Mouse (Mus musculus) left cerebral cortex, adult 8-10 months (tissue): ENCODE data around the gene Pth2. TPM values are rescaled to one million over a fixed set of nuclear protein-coding genes. Genes with fewer than 3 reads are reported as not detected.
"Not testable (repeated sequence)": the region's sequence is repeated elsewhere in the genome, so short reads cannot be mapped to it uniquely, and the experiment has no call there.

Source experiments
- DNase-seq, 2 experiments: peaks; one replicate each; pipeline ENCODE4 v3.0.0; 2022; ENCODE audit warnings: low spot score in 2 of 2
- total RNA-seq, 4 experiments: library from RNA; stranded (reverse); gene quantifications; 2 replicates each; pipeline ENCODE4 v1.2.4; 2022

Gene Pth2
- under 1 TPM in 1 of 4 experiments, not detected in 3; 0.80 TPM for total RNA-seq

DNA sequence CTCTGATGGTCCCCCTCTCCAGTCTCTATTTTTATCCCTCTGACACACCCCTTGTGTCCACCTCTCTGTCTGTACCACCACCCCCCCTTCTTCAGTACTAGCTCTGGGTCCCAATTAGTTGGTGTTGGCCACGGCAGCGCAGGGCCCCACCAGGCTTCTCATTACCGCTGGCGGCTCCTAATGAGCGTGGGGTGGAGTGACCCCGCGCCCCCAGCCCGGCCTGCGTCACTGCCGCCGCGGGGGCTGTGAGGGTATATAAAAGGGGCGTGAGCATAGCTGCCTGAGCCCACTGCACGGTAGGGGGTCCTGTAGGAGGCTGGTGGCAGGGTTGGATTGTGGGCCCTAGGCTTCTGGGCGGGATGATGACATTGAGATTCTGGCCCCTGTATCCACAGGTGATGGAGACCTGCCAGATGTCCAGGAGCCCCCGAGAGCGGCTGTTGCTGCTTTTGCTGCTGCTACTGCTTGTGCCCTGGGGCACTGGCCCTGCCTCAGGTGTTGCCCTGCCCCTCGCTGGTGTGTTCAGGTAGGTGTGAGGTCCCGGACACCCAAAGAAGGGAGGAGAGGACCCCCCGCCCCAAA, at the start of gene Pth2:
TSS of gene Pth2 (plus strand) at position 100 of the 582 bp plus-strand sequence.
- DNase-seq = no peak

DNA sequence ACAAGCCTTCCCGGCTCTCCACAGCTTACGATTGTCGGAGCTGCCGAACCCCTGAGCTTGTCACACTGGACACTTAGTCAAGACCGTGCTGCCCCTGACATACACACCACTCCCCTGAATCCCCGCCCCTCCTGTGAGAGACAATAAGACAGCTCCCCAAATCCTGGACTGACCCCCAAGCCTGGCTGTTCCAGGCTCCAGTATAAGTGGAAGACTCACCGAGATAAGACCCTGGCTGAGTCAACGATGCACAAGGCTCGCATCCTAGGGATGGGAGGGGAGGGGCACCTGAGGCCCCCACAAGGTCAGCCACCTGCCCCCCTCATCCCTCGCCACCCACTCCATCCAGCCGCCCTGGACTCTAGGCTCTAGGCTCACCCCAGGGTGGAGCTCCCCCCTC, 48.9 kb upstream of the Pth2 start:
- no peak for DNase-seq

DNA sequence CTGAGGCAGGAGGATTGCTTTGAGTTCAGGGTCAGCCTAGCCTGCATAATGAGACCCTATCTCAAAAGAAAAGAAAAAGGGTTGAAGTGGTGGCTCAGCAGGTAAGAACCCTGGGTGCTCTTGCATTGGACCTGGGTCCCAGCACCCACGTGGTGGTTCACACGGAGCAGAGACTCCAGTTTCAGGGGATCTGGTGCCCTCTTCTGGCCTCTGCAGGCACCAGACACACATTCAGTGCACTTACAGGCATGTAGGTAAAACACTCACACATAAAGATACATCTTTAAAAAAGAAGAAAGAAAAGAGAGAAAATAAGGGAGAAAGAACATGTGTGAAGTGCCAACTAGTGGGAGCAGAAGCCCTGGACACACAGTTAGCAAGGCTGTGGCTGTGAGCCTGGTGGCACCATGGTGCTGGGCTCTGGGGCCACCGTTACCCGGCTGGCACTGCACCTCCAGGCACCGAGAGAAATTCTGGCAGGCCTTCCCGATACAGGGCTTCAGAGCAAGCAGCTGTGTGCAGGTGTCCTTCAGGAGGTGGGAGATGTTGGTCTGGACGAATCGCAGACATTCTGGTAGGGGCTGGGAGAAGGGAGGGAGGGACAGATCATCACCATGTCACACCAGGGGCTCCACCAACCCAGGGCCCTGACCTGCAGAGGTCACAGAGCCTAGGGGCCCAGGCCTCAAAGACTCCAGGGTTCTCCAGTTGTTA, 47.2 kb upstream of the Pth2 start:
- no peak for DNase-seq

DNA sequence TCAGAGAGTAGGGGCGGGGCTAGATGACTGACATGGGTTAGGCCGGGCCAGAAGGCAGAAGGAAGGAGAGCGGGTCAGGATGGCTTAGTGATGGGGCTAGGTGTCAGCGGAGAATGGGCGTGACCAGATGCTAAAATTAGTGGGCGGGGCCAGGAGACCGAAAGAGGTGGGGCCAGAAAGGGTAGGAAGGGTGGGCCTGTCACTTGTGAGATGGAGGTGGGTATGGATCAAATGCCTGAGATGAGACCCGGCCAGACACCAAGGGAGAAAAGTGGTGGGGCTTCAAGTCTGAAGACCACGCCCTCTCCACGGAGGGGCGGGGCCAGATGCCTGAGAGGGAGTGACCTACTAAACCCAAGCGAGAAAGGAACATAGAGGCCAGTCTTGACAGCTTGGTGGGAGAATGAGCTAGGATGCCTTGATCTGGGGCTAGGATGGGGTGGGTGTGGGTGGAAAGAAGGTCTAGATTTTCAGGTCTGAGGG, 46.2 kb upstream of the Pth2 start:
- DNase-seq = no peak

DNA sequence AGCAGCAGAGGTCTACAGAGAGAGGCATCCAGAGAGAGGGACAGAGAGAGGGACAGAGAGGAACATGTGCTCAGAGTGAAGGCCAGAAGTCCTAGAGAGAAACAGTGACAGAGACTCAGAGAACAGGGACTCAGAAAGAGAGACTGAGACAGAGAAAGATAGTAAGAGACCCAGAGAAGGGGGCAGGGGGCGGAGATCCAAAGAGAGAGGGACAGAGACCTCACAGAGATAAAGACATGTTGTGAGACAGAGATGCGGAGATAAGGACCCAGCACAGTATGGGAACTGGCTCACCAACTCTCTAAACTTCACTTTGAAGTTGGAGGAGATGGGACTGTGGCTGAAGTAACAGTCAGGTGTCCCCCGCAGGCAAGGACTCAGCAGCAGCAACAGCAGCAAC, 45.4 kb upstream of the Pth2 start:
- no peak for DNase-seq

DNA sequence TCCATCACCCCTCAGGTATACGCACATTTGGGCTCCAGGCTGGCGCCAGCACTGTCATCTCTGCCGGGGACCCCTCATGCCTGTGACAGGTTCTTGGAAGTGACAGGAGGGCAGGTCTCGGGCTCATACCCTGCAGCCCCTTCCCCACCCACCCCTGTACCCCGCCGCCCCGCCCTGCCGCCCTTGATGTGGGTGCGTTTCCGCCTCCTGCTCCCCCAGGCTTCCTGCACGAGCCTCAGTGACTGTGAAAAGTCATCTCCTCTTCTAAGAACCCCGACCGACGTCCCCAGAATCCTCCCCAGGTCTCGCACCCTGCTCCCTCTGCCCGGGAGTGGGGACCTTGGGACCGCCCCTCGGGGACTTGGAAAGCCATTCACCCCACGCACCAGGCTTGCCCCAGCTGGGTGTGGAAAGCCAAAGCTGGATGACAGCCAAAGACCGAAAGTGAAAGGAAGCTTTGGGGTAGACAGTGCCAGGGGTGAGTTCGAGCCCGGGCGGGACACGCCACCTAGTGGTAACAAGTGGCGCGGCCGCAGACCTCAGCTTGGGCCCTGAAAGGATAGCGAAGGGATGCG, 44.7 kb upstream of the Pth2 start, which contains the start of the genes Gm45713 and Flt3l:
TSS of gene Gm45713 (minus strand) at position 239 of the 575 bp plus-strand sequence.
TSS of gene Flt3l (minus strand) at position 440 of the 575 bp plus-strand sequence.
- peak; percentile 74 to 88 for DNase-seq

DNA sequence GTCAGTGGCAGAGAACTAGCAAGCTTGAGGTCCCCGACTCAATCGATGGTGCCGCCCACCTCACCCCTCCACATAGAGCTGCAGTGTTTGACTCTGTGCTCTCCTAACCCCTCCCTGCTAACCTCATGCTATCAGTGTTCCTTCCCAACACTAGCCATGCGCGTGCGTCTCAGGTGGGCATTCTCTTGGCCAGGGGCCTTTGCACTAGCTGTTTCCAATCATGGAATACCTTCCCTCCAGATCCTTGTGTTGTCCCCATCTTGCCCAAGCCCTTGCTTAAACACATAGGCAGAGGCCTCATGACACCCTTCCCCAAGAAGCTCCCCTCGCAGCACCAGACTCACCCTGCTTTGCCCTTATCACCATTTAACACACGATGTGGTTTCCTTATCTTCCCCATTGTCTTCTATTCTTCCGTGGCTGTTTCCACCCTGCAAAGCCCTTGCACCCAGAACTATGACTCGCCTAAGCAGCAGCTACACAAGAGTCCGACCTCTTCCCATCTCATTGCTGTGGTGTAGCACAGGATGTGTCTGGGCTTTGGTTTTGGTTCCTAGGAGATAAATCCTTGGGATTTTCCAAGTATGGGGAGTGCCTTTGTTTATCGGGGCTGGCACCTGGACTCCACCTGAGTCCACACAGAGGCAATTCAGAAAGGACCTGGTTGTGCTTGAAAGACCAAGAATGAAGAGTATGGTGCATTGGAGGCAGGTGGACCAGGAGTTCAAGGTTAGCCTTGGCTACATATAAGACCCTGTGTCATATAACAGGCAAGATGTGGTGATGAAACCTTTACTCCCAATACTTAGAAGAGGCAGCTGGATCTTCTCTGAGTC, 43.4 kb upstream of the Pth2 start:
- no peak for DNase-seq

DNA sequence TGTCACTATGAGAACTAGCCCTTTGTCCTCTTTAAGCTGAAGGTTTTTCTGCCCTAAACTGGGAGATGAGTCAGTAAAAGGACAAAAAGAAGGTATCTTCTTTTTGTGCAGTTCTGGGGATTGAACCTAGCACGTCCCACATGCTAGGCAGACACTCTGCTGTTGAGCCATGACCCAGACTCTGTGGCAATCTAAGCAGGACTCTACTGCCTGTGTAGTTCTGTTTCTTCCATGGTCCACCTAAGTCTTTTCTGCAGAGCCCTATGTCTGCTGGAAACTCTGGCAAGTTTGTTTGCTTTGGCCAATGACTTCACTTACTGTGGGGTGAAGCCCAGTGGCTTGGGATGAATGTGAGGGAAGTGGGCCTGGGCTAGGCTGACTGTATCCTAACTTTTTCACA, 42.4 kb upstream of the Pth2 start:
- no peak for DNase-seq

DNA sequence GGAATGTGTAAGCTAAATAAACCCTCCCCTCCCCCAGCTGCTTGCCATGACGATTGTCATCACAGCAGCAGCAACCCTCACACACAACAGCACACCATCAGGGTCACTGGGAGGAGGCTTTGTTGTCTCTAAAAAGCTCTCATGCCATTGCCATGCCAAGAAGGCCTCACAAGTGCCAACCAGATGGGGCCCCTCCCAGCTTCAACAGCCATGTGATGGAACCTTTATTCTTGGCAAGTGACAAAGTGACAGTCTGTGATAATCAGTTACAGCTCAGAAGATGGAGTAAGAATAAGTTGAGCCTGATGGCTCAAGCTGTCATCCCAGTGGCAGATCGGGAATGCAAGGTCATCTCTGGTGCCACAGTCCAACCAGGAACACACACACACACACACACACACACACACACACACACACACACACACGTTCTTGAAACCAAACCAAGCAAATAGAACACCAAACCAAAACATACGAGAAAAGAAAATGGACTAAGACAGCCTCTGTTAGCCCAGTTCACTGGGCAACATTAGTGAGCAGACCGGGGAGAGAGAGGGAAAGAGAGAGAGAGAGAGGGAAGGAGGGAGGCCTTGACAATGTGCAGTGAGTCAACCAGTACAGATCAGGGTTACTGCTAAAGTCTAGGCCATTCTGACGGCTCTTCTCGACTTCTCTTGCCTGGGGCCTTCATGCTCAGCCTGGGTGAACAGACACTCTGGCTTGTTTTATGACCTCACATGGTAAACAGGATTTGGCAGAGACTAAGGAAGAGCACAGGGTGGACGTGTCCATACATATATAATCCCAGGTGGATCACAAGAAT, 40.7 kb upstream of the Pth2 start:
- no peak for DNase-seq

DNA sequence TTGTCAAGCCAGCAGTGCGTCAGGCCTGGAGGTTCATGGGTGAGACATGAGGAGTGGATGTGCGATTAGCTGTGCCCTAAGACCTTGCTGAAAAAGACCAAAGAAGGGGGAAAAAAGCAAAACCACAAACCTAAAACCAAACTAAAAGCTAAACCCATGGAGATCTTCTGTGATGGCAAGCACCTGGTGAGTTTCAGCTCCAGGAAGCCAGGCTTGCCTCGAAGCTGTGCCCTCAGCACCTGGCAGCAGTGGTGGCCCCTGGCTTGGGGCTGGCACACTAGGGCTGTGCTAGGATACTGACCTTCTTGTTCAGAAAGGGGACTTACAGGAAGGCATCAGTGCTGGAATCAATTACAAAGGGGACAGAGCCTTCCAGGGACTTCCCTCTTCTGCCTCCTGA, 39.5 kb upstream of the Pth2 start:
- no peak for DNase-seq

DNA sequence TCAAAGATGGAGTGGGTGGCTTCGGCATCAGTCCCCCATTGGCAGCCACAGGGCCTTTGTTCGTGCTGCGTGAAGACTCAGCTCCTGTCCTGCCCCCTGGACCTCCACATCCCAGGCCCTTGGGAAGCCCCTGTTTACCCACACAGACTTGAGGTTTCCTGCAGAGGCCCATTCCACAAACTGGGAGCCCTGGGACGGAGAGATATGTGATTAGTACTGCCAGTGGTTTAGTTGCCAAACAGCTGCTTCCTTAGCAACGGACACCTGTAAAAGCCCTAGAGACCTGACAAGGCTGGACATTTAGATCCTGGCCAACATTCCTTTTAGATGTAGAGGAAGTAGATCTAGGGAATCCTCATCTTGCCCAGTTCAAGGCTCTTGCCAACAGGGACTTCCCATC, 38.9 kb upstream of the Pth2 start:
- no peak for DNase-seq

DNA sequence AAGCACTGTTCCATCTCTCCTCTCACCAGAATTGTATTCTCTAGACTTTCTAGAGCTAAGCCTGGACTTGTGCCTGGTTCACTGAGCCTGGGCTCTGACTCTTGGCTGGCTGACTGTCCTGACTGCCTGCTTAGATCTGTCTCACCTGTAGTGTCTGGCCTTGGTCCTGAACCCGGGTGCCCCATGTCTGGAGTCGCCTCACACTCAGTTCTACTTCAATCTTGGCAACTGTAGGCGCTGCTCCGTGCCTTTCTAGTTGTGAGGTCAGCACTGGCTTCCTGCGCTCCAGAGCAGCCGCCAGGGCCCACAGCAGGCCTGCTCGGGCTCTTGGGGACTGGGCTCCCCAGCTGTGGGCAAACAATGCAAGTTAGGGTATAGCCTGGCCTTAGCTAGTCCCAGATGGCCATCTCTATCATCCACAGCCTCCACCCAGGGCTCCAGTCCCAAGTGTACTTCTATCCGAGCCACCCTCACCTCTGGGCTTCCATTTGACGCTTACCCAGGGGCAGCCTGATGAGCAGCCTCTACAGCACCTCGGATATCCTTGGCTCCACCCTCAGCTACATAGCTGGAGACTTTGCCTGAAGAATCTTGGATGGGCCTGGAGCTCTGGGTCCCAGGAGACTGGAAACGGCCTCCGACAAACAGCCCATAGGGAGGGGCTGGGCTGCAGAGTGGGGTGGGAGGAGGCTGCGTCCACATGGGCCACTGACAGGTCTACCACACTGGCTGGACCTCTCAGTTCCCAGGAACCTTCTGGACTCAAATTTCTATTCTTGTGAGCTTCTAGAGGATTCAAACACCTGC, 36.2 kb upstream of the Pth2 start:
- DNase-seq = no peak

DNA sequence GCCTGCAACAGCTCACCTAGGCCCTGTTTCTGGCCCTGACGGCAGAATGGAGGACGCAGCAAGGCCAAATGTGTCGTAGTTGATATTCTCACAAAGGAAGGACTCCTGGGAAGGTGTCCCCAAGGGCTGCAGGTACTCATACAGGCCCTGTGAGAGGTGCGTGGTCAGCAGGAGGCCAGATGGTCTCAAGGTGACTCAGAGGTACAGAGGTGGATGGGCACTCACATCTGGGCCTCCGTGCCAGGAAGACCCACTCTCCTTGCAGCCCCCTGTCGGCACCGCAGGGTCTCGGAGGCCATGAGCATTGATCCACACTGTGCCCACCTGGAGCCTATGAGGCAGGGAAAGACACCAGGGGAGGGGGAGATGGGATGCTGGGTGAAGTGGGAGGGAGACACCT, 35.3 kb upstream of the Pth2 start:
- no peak for DNase-seq

DNA sequence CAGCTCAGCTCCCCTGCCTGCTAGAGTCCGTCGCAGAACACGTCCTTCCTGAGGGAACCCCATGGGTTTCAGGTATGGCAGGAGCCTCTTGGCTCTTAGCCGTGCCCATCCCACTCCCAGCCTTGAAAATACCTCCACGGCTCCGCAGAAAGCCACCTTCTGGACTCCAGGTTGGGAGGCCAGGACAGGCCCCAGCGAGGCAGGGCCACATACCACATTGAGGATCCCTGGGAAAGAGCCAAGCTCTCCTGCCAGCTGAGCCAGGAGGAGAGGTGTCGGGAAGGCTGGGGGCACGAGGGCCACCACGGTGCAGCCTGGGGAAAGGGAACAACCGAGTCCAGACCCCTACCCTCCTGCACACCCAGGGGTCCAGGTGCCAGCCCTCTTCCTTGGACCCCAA, 33.5 kb upstream of the Pth2 start:
- DNase-seq = no peak

DNA sequence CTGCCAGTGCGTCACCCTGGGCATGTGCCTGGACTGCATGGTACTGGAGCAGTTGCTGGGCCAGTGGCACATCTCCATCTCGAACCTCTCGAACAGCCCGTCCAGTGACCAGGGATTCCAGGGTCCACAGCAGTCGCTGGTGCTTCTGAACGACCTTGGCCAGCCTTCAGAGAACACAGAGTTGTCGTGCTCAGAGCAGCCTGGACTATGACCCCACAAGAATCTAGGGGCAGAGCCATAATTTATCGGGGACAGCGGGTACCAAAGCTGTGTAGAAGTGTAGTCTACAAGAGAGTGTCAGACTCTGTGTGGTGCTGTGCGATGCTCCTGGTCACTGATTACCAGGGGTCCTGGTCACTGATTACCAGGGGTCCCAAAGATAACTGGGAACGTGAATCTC, 32.9 kb upstream of the Pth2 start:
- no peak for DNase-seq

DNA sequence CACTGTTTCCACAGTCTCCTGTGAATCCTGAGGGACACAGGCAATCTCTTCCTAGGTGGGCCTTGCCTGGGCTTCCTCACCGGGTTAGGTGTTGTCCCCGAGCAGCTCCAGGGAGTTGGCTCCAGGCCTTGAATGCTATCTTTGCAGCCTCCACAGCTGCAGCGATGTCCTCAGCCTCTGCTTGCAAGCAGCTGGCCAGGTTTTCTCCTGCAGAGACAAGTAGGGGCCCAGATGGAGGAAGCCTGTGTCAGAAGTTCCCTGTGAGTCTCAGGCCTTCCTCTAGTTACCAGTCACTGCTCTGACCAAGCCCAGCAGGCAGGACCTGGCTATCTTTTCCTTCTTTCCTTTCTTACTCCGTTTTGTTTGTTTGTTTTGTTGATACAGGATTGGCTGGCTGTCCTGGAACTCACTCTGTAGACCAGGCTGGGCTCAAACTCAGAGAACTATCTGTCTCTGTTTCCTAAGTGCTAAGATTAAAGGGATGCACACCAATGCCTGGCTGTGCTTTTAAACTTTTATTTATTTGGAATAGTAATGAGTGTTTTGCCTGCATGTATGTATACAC, 32.2 kb upstream of the Pth2 start:
- no peak for DNase-seq

DNA sequence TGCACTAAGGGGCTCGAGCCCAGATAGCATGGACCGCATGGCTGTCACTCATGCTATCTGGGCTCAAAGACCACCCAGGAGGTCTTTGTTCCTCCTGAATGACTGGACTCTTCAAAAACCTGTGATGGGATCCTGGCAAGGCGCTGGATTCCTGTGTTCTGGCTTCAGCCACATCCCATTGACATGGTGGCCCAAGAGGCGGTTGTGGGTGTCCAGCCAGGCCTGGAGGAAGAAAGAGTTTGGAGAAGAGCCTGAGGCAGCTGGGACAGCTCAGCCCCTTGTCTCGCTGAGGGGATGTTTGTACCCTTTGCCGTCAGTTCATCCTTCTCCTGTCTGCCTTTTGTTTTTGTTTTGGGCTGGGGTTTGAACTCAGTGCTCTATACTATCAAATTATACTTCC, 31.2 kb upstream of the Pth2 start:
- DNase-seq = no peak

DNA sequence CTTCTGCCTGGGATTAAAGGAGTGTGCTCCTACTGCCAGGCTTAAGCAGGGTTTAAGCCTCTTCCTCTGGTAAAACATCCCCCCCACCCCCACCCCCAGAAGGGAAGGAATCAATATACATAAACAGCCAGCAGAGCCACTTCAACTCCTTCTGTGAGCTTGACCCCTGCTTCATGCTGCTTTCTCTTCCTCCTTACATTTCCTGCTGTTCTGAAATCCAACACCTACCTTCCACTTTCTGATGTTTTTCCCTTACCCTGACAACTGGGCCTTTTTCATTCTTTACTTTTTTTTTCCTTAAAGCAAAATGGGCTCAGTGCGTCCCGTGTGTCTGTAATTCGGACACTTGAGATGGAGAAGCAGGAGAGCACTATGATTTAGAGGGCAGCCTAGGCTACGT, 30.5 kb upstream of the Pth2 start:
- DNase-seq = no peak

DNA sequence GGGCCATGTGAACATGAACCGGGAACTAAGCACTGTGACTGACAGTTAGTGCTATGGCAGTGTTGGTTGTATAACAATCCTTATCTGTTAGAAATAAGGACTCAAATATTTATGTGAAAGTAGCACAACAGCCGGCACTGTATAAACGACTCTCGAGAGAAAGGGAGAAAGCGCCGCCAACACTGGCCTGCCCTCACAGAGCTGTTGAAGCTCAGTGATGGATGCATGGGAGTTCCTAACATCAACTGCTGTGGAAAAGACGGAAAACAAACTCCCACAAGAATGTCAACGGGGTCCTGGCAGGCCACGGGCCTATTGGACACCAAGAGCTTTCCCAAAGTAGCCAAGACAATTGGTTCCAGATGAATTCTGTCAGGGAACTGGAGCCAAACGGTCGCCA, 29.5 kb upstream of the Pth2 start:
- no peak for DNase-seq

DNA sequence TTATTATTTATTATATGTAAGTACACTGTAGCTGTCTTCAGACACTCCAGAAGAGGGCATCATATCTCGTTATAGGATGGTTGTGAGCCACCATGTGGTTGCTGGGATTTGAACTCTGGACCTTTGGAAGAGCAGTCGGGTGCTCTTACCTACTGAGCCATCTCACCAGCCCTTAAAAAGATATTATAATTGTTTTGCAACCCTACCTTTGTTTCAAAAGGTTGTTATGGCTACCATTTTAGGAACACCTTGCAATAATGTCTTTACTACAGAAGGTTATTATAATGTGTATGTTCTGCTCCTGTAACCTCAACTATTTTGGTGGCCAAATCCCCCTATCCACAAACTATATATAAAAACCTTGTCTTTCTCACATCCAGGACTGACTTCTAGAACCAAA, 27.7 kb upstream of the Pth2 start:
- not testable (repeated sequence) for DNase-seq
